8 mouse cellular contexts compared by ENCODE assay signal in genomic region chr11:76645955-76646354, GRCm38 (mm10). TPM values are rescaled to one million over a fixed set of nuclear protein-coding genes. Genes with fewer than 3 reads are reported as not detected.
DNase-seq lines count a peak whose midpoint lies in the region; ATAC-seq and TF ChIP-seq lines count a peak whose summit lies in the region.

No protein-coding gene starts in this region.

- DNase-seq in 3T3-L1 (ENCODE audit: low read depth, low spot score): peak; percentile 92
- DNase-seq in liver: peak; percentile 81
- peak; percentile 63 to 64 for DNase-seq in spleen, postnatal 36 days (ENCODE audit: low spot score in 2 of 2)

- H3K4me3 ChIP-seq in bone marrow, adult 2 months (replicated peaks; ENCODE audit: control insufficient read depth, low read depth, low read length): no peak overlapping the region
- H3K4me3 ChIP-seq in embryonic fibroblast, embryonic 13.5 days (ENCODE audit: insufficient read depth, low read length): no peak overlapping the region
- peak overlapping the region; percentile 25; the same call in 1 of the 2 replicates for H3K4me3 ChIP-seq in heart, embryonic 11.5 days (ENCODE audit: low read depth, low read length)
- peak overlapping the region; percentile 38 for H3K4me3 ChIP-seq in kidney, embryonic 15.5 days (replicated peaks)

- H3K4me2 ChIP-seq in heart, embryonic 11.5 days: peak overlapping the region; percentile 66
- H3K4me2 ChIP-seq in kidney, embryonic 15.5 days: peak overlapping the region; percentile 74

- no peaks in the 10 kb centered on the region for H3K36me3 ChIP-seq in heart, embryonic 11.5 days (ENCODE audit: control insufficient read depth, insufficient read depth, low read length)
- H3K36me3 ChIP-seq in kidney, embryonic 15.5 days: no peaks in the 10 kb centered on the region

- peak; percentile 95 for TF ChIP-seq CTCF in bone marrow, adult 2 months (IDR thresholded peaks at IDR 0.05; ENCODE audit: control insufficient read depth, insufficient read depth, low read length)
- TF ChIP-seq CTCF in embryonic fibroblast, embryonic 13.5 days (IDR thresholded peaks at IDR 0.05; ENCODE audit: borderline replicate concordance, insufficient read depth, low read length): peak; percentile 94

- WGBS in bone marrow, adult 2 months: under 1% methylated on average over 19 of the region's 19 CpGs
- WGBS in heart, embryonic 11.5 days (ENCODE audit: insufficient replicate concordance): 1% methylated on average over 19 of the region's 19 CpGs
- 0% methylated on average over 19 of the region's 19 CpGs for whole genome bisulfite sequencing in kidney, embryonic 15.5 days

- H3K9ac ChIP-seq in heart, embryonic 11.5 days (ENCODE audit: low read depth, low read length): no peak overlapping the region
- 0 out of 2 replicates have a peak overlapping the region, but pooled peaks have one; percentile 29 for H3K9ac ChIP-seq in kidney, embryonic 15.5 days

- no peak overlapping the region for H3K27ac ChIP-seq in bone marrow, adult 2 months (ENCODE audit: control insufficient read depth, insufficient read depth, low read depth, low read length, poor library complexity)
- H3K27ac ChIP-seq in embryonic fibroblast, embryonic 13.5 days (ENCODE audit: insufficient read depth, low read length): no peak overlapping the region
- H3K27ac ChIP-seq in heart, embryonic 11.5 days (ENCODE audit: low read depth, low read length): no peak overlapping the region
- H3K27ac ChIP-seq in kidney, embryonic 15.5 days: peak overlapping the region; percentile 88

- peak; percentile 55; the same call in 1 of the 2 replicates for ATAC-seq in heart, embryonic 11.5 days (replicated peaks; ENCODE audit: insufficient number of reproducible peaks, low FRiP score, low TSS enrichment)
- peak; percentile 66; the same call in 1 of the 2 replicates for ATAC-seq in kidney, embryonic 15.5 days (replicated peaks; ENCODE audit: low FRiP score)
- peak; percentile 89 for ATAC-seq in monocyte, adult 5-6 weeks (replicated peaks; ENCODE audit: insufficient number of reproducible peaks, low FRiP score, low TSS enrichment, poor library complexity, severe bottlenecking)

- no peaks in the 10 kb centered on the region; the same call in none of the 2 replicates for H3K4me1 ChIP-seq in bone marrow, adult 2 months (ENCODE audit: control insufficient read depth, insufficient read depth, low read length)
- H3K4me1 ChIP-seq in embryonic fibroblast, embryonic 13.5 days (ENCODE audit: control insufficient read depth, insufficient read depth, low read length): no peaks in the 10 kb centered on the region
- H3K4me1 ChIP-seq in heart, embryonic 11.5 days (ENCODE audit: control insufficient read depth, insufficient read depth, low read length): peaks cover 13% of the 10 kb centered on the region
- H3K4me1 ChIP-seq in kidney, embryonic 15.5 days: peaks cover 28% of the 10 kb centered on the region

- H3K27me3 ChIP-seq in heart, embryonic 11.5 days (ENCODE audit: control insufficient read depth, insufficient read depth, low read length): peaks cover 7% of the 10 kb centered on the region; the same call in 1 of the 2 replicates
- peaks cover 9% of the 10 kb centered on the region; the same call in 1 of the 2 replicates for H3K27me3 ChIP-seq in kidney, embryonic 15.5 days

- TF ChIP-seq POLR2A in bone marrow, adult 2 months (IDR thresholded peaks at IDR 0.05; ENCODE audit: borderline replicate concordance, control insufficient read depth, low read depth, low read length): 0 out of 2 replicates have a peak, but pooled peaks have one; percentile 26
- no peak for TF ChIP-seq POLR2A in embryonic fibroblast, embryonic 13.5 days (IDR thresholded peaks at IDR 0.05; ENCODE audit: low read depth, low read length)

- H3K9me3 ChIP-seq in heart, embryonic 11.5 days (replicated peaks; ENCODE audit: control insufficient read depth, low read length): no peaks in the 10 kb centered on the region
- H3K9me3 ChIP-seq in kidney, embryonic 15.5 days (replicated peaks): no peaks in the 10 kb centered on the region

RNA-seq across cellular contexts. Expression of gene Abr, which starts 23.8 kb away (rescaled TPM):
- polyA plus RNA-seq in bone marrow, adult 2 months (2011; ENCODE audit: insufficient read depth, insufficient read length, low replicate concordance, missing spikeins): 19.4 and 43.0 TPM in 2 replicates
- 23.1 and 23.7 TPM in 2 replicates for polyA plus RNA-seq in embryonic fibroblast, embryonic 13.5 days (2011; ENCODE audit: insufficient read length, low read depth, missing spikeins)
- polyA plus RNA-seq in heart, embryonic 11.5 days (2014; fragmentation: Nextera tagmentation; extraction: Ambion mirVana): 22.9 and 26.2 TPM in 2 replicates
- 44.2 and 48.3 TPM in 2 replicates for polyA plus RNA-seq in kidney, embryonic 15.5 days (2015; fragmentation: Nextera tagmentation; extraction: Ambion mirVana)
- 129 to 139 TPM (median 130 TPM) in 3 replicates for total RNA-seq in monocyte, adult 5-6 weeks (2017)

RNA-seq across cellular contexts. Expression of gene Bhlha9, which starts 26.3 kb away (rescaled TPM):
- polyA plus RNA-seq in bone marrow, adult 2 months (2011; ENCODE audit: insufficient read depth, insufficient read length, low replicate concordance, missing spikeins): not detected in 2 replicates
- polyA plus RNA-seq in embryonic fibroblast, embryonic 13.5 days (2011; ENCODE audit: insufficient read length, low read depth, missing spikeins): not detected in 2 replicates
- polyA plus RNA-seq in heart, embryonic 11.5 days (2014; fragmentation: Nextera tagmentation; extraction: Ambion mirVana): 0.17 TPM in 1 of 2 replicates, not detected in the other
- 0.30 and 0.54 TPM in 2 replicates for polyA plus RNA-seq in kidney, embryonic 15.5 days (2015; fragmentation: Nextera tagmentation; extraction: Ambion mirVana)
- total RNA-seq in monocyte, adult 5-6 weeks (2017): not detected in 3 replicates

RNA-seq across cellular contexts. Expression of gene Trarg1, which starts 33.7 kb away (rescaled TPM):
- polyA plus RNA-seq in bone marrow, adult 2 months (2011; ENCODE audit: insufficient read depth, insufficient read length, low replicate concordance, missing spikeins): 0.68 and 3.6 TPM in 2 replicates
- not detected in 2 replicates for polyA plus RNA-seq in embryonic fibroblast, embryonic 13.5 days (2011; ENCODE audit: insufficient read length, low read depth, missing spikeins)
- polyA plus RNA-seq in heart, embryonic 11.5 days (2014; fragmentation: Nextera tagmentation; extraction: Ambion mirVana): 0.07 TPM in 1 of 2 replicates, not detected in the other
- 1.2 and 2.1 TPM in 2 replicates for polyA plus RNA-seq in kidney, embryonic 15.5 days (2015; fragmentation: Nextera tagmentation; extraction: Ambion mirVana)
- not detected in 3 replicates for total RNA-seq in monocyte, adult 5-6 weeks (2017)

Comparison
In these comparisons a context has a peak if more than half of its experiments do, and no peak if none do; other contexts are left out.
1. H3K4me3 ChIP-seq: peak in heart, embryonic 11.5 days (single experiment) and kidney, embryonic 15.5 days (single experiment); none in bone marrow, adult 2 months (single experiment) and embryonic fibroblast, embryonic 13.5 days (single experiment).
2. Peak in every context shown above with its lines, with median percentiles within 50 percentile points of each other: DNase-seq and ATAC-seq.